Mouse (Mus musculus) small intestine, adult 2 months (tissue): Measurements from ENCODE around the gene Tnfrsf18. TPM values are rescaled to one million over a fixed set of nuclear protein-coding genes. Genes with fewer than 3 reads are reported as not detected.

Experiments
- H3K27ac ChIP-seq: fragments of 200-500 bp; 2 replicates; pipeline ENCODE4 v1.5.1; 2012; ENCODE audit warnings: low read depth, low read length, control low read depth, inconsistent platforms; ENCODE audit not compliant: insufficient read depth
- H3K27me3 ChIP-seq: fragments of 200-500 bp; 2 replicates; pipeline ENCODE4 v1.6.1; 2012; ENCODE audit warnings: mild to moderate bottlenecking, moderate library complexity, low read length, inconsistent platforms; ENCODE audit not compliant: control insufficient read depth, insufficient read depth
- H3K36me3 ChIP-seq: fragments of 200-500 bp; 2 replicates; pipeline ENCODE4 v1.6.1; 2012; ENCODE audit warnings: mild to moderate bottlenecking, low read length, control low read depth, inconsistent platforms; ENCODE audit not compliant: control insufficient read depth, insufficient read depth
- H3K4me1 ChIP-seq: fragments of 200-500 bp; 2 replicates; pipeline ENCODE4 v1.6.1; 2012; ENCODE audit warnings: low read length, inconsistent platforms, mixed read lengths; ENCODE audit not compliant: control insufficient read depth, insufficient read depth, insufficient read length
- H3K4me3 ChIP-seq: fragments of 200-500 bp; 2 replicates; pipeline ENCODE4 v1.5.1; 2012; ENCODE audit warnings: low read depth, mild to moderate bottlenecking, control low read depth, inconsistent platforms, low read length, moderate library complexity
- CTCF ChIP-seq: fragments of 200-500 bp; IDR thresholded peaks from 2 replicates; pipeline ENCODE4 v1.5.1; 2012; ENCODE audit warnings: low read depth, mild to moderate bottlenecking, control low read depth, inconsistent platforms, low read length, moderate library complexity, mixed read lengths; ENCODE audit not compliant: insufficient replicate concordance, insufficient read length; ENCODE audit errors: extremely low read depth
- POLR2A ChIP-seq: fragments of 200-500 bp; IDR thresholded peaks from 2 replicates; pipeline ENCODE4 v1.6.1; 2012; ENCODE audit warnings: low read depth, mild to moderate bottlenecking, control low read depth, inconsistent platforms, low read length, moderate library complexity
- WGBS: fragments of 180-500 bp; shearing (Covaris S2); methylation state at CpG from one replicate; pipeline ENCODE4 v1.1.7; 2018; 5-methylcytosine and 5-hydroxymethylcytosine counted together
- polyA plus RNA-seq: library from polyadenylated mRNA; depleted of rRNA; stranded (reverse); fragments of >200 nt; gene quantifications from 2 replicates; pipeline ENCODE4 v1.2.3, GENCODE M21; 2012; rRNA removed

Gene Tnfrsf18
- polyA plus RNA-seq, 1 experiment = 6.1 TPM

- TF ChIP-seq CTCF (no peak), POLR2A (no peak)
- Histone ChIP-seq H3K27me3 (no peaks in the 10 kb centered on the region), H3K4me3 (no peak overlapping the region), H3K36me3 (no peaks in the 10 kb centered on the region), H3K4me1 (peaks cover 11% of the 10 kb centered on the region; the same call in 1 of the 2 replicates), H3K27ac (no peak overlapping the region)
- 77% methylated on average over 6 of the region's 6 CpGs for WGBS
These were observed 44.3 kb downstream of the Tnfrsf18 start for GRCm38 (mm10) chr4:156070276-156070675.

- H3K36me3 ChIP-seq = no peaks in the 10 kb centered on the region
- WGBS = 93% methylated on average over 2 of the region's 2 CpGs
- TF ChIP-seq CTCF (no peak), POLR2A (no peak)
- no peak overlapping the region for H3K4me3 ChIP-seq
- H3K27me3 ChIP-seq = no peaks in the 10 kb centered on the region
- H3K27ac ChIP-seq = no peak overlapping the region
- peaks cover 7% of the 10 kb centered on the region; the same call in 1 of the 2 replicates for H3K4me1 ChIP-seq
These were observed 44.8 kb downstream of the Tnfrsf18 start for GRCm38 (mm10) chr4:156070716-156071115.

DNA sequence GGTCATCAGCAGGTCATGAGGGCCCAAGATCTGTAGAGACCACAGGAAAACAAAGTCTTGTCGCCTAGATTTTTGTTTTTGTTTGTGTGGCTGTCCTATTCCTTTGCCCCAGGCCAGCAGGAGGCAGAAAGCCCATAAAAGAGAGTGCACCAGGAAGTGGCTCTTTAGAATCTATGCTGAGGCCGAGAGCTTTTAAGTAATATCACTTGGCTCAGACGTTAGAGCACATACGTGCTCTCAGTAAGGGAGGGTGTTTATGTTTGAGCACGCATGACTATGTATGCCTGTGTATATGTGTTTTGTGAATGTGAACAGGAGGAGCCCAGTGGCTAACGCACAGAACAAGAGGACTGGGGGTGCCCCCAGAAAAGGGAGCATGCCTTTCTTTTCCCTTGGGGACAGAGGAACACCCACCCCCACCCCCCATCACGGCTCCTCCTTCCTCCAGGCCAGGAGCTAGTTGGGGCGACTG lies 51.0 kb downstream of the Tnfrsf18 start:
- 2% methylated on average over 8 of the region's 8 CpGs for WGBS
- Histone ChIP-seq H3K27me3 (no peaks in the 10 kb centered on the region), H3K4me1 (peaks cover 22% of the 10 kb centered on the region), H3K27ac (peak overlapping the region; percentile 93), H3K36me3 (no peaks in the 10 kb centered on the region), H3K4me3 (peak overlapping the region; percentile 76)
- no peak for TF ChIP-seq POLR2A
- TF ChIP-seq CTCF = peak; percentile 23; the same call in 1 of the 2 replicates

DNA sequence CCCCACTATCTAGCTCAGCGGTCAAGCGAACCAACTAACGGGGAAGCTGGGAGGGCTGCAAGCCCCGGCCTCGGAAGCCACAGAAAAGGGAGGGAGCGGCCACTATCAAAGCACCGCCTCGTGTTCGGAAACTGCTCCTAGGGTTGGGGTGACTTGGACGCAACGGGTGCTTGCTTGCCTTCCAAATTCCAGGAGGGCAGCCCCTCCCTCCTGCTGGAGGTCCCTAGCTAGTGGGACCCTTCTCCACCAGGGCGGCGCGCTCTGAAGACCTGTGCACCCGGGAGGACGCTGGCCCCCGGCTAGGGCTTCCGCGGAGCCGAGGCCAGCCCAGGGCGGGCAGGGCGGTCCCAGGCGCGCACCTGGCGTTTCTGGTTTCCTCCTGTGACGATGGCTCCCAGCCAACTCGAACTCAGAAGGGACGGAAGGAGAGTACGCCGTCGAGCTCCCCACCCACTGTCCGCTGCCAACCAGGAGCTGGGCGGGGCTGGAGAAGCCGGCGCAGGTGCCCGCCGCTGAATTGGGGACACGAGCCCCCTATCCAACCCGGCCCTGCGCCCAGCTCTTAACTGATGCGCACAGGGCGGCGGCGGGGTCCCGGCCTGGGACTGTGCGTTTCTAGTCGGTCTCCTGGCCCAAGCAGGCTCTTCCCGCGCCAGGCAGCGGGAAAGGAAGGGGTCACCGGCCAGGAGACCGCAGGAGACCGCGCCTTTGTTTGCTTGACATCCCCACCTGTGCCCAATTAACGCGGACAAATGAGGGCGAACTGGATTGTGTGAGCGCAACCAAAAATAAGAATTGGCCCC lies 51.7 kb downstream of the Tnfrsf18 start:
- Histone ChIP-seq H3K27ac (peak overlapping the region; percentile 93), H3K36me3 (no peaks in the 10 kb centered on the region), H3K27me3 (no peaks in the 10 kb centered on the region), H3K4me1 (peaks cover 22% of the 10 kb centered on the region), H3K4me3 (peak overlapping the region; percentile 76)
- 1% methylated on average over 58 of the region's 58 CpGs for WGBS
- TF ChIP-seq CTCF (no peak), POLR2A (peak; percentile 80; the same call in 1 of the 2 replicates)

Other genes starting within 250 kb of the Tnfrsf18 start
- 0.63 and 2.6 TPM in 2 replicates for gene Tmem88b, start 240.3 kb upstream of the Tnfrsf18 start, polyA plus RNA-seq
- not detected in 2 replicates for gene Ankrd65, start 235.7 kb upstream of the Tnfrsf18 start, polyA plus RNA-seq
- 34.5 and 36.4 TPM in 2 replicates for gene Mrpl20, start 223.3 kb upstream of the Tnfrsf18 start, polyA plus RNA-seq
- 20.5 and 31.3 TPM in 2 replicates for gene Ccnl2, start 213.7 kb upstream of the Tnfrsf18 start, polyA plus RNA-seq
- 113 and 159 TPM in 2 replicates for gene Aurkaip1, start 194.9 kb upstream of the Tnfrsf18 start, polyA plus RNA-seq
- gene Mxra8, start 186.5 kb upstream of the Tnfrsf18 start, polyA plus RNA-seq = 67.9 and 98.1 TPM in 2 replicates
- gene Dvl1, start 178.8 kb upstream of the Tnfrsf18 start, polyA plus RNA-seq = 111 and 153 TPM in 2 replicates
- gene Tas1r3, start 162.8 kb upstream of the Tnfrsf18 start, polyA plus RNA-seq = 1.0 and 1.8 TPM in 2 replicates
- 65.7 and 69.1 TPM in 2 replicates for gene Cptp, start 156.7 kb upstream of the Tnfrsf18 start, polyA plus RNA-seq
- gene Ints11, start 156.6 kb upstream of the Tnfrsf18 start, polyA plus RNA-seq = 15.0 and 26.0 TPM in 2 replicates
- gene Pusl1, start 134.4 kb upstream of the Tnfrsf18 start, polyA plus RNA-seq = 25.2 and 30.8 TPM in 2 replicates
- gene Acap3, start 134.3 kb upstream of the Tnfrsf18 start, polyA plus RNA-seq = 11.1 and 15.9 TPM in 2 replicates
- gene Ube2j2, start 82.3 kb upstream of the Tnfrsf18 start, polyA plus RNA-seq = 73.5 and 206 TPM in 2 replicates
- 47.8 and 186 TPM in 2 replicates for gene C1qtnf12, start 63.8 kb upstream of the Tnfrsf18 start, polyA plus RNA-seq
- 5.5 and 7.4 TPM in 2 replicates for gene B3galt6, start 33.5 kb upstream of the Tnfrsf18 start, polyA plus RNA-seq
- 44.0 and 80.5 TPM in 2 replicates for gene Sdf4, start 33.3 kb upstream of the Tnfrsf18 start, polyA plus RNA-seq
- 2.1 and 6.3 TPM in 2 replicates for gene Tnfrsf4, start 12.3 kb upstream of the Tnfrsf18 start, polyA plus RNA-seq
- gene Ttll10, start 33.2 kb downstream of the Tnfrsf18 start, polyA plus RNA-seq = 5.2 and 9.1 TPM in 2 replicates
- gene 9430015G10Rik, start 83.8 kb downstream of the Tnfrsf18 start, polyA plus RNA-seq = 7.4 and 8.3 TPM in 2 replicates
- gene Rnf223, start 104.3 kb downstream of the Tnfrsf18 start, polyA plus RNA-seq = 0.10 and 0.33 TPM in 2 replicates
- gene Agrn, start 171.3 kb downstream of the Tnfrsf18 start, polyA plus RNA-seq = 53.6 and 101 TPM in 2 replicates
- 28.1 and 90.2 TPM in 2 replicates for gene Isg15, start 174.7 kb downstream of the Tnfrsf18 start, polyA plus RNA-seq
- gene AW011738, start 177.1 kb downstream of the Tnfrsf18 start, polyA plus RNA-seq = 1.6 and 1.8 TPM in 2 replicates
- 0.06 and 0.09 TPM in 2 replicates for gene Perm1, start 189.7 kb downstream of the Tnfrsf18 start, polyA plus RNA-seq
- gene Plekhn1, start 208.7 kb downstream of the Tnfrsf18 start, polyA plus RNA-seq = 30.3 and 46.9 TPM in 2 replicates
- gene Noc2l, start 209.8 kb downstream of the Tnfrsf18 start, polyA plus RNA-seq = 28.7 and 37.0 TPM in 2 replicates
- 0.29 and 0.34 TPM in 2 replicates for gene Samd11, start 229.5 kb downstream of the Tnfrsf18 start, polyA plus RNA-seq